Mouse (Mus musculus) stomach, postnatal 0 days (tissue): ENCODE data around the gene Olfr646. TPM values are rescaled to one million over a fixed set of nuclear protein-coding genes. Genes with fewer than 3 reads are reported as not detected.

Experiments
- ATAC-seq: fragments of 200-750 bp; cut with Nextera tagmentation; 2 replicates; pipeline ENCODE4 v1.8.0; 2017; ENCODE audit not compliant: low FRiP score, low TSS enrichment
- DNase-seq: peaks from one replicate; pipeline ENCODE4 v3.0.0-alpha.2; 2016; ENCODE audit warnings: low spot score
- H3K27ac ChIP-seq: fragments of 300-500 bp; sonication (generic); replicated peaks from 2 replicates; pipeline ENCODE4 v1.5.1; 2014; ENCODE audit warnings: mild to moderate bottlenecking, control low read depth
- H3K27me3 ChIP-seq: fragments of 300-500 bp; sonication (generic); 2 replicates; pipeline ENCODE4 v1.6.1; 2014; ENCODE audit warnings: low read length; ENCODE audit not compliant: control insufficient read depth, insufficient read depth
- H3K36me3 ChIP-seq: fragments of 300-500 bp; sonication (generic); 2 replicates; pipeline ENCODE4 v1.6.1; 2014; ENCODE audit warnings: low read length, mixed read lengths; ENCODE audit not compliant: control insufficient read depth, insufficient read depth
- H3K4me1 ChIP-seq: fragments of 300-500 bp; sonication (generic); replicated peaks from 2 replicates; pipeline ENCODE4 v1.6.1; 2014; ENCODE audit warnings: antibody characterized with exemption; ENCODE audit not compliant: control insufficient read depth, insufficient read depth
- H3K4me2 ChIP-seq: fragments of 300-500 bp; sonication (generic); replicated peaks from 2 replicates; pipeline ENCODE4 v1.6.1; 2014; ENCODE audit warnings: low read depth, mild to moderate bottlenecking, control low read depth, moderate library complexity
- H3K4me3 ChIP-seq: fragments of 300-500 bp; sonication (generic); 2 replicates; pipeline ENCODE4 v1.5.1; 2014; ENCODE audit warnings: low read depth, low read length, control low read depth
- H3K9ac ChIP-seq: fragments of 300-500 bp; sonication (generic); 2 replicates; pipeline ENCODE4 v1.6.1; 2014; ENCODE audit warnings: mild to moderate bottlenecking, low read length, control low read depth, mixed read lengths
- H3K9me3 ChIP-seq: fragments of 300-500 bp; sonication (generic); 2 replicates; pipeline ENCODE4 v1.6.1; 2016; ENCODE audit warnings: low read length; ENCODE audit not compliant: control insufficient read depth
- CTCF ChIP-seq: IDR thresholded peaks from 2 replicates; pipeline ENCODE4 v1.5.1; 2016; ENCODE audit warnings: antibody characterized with exemption, low read depth, mild to moderate bottlenecking, moderate library complexity
- EP300 ChIP-seq: optimal IDR thresholded peaks from 2 replicates; pipeline ENCODE3; 2016; ENCODE audit warnings: antibody characterized with exemption
- WGBS: fragments of 180-500 bp; shearing (Covaris S2); extraction: QIAGEN DNeasy Blood & Tissue Kit; methylation state at CpG from one replicate; pipeline ENCODE4 v1.1.7; 2014; 5-methylcytosine and 5-hydroxymethylcytosine counted together
- polyA plus RNA-seq: library from polyadenylated mRNA; unstranded; fragments of >200 nt; fragmentation: Nextera tagmentation; extraction: Ambion mirVana; gene quantifications from 2 replicates; pipeline ENCODE4 v1.2.1, GENCODE M21; 2015

The Olfr646 gene
- polyA plus RNA-seq: 0.11 TPM in 1 of 2 replicates, not detected in the other

DNA sequence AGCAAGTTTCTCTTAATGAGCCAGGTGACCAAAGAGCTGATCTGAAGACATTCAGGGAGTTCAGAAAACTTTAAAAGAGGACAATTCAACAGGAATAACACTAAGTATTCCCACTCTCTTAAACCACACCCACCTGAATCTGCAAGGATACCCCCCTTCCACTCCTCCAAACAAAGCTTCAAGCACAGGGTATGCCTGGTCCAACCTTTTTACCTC, at the start of gene Olfr646:
TSS of gene Olfr646 (plus strand) at position 117 of the 216 bp plus-strand sequence.
- H3K9me3 ChIP-seq: no peaks in the 10 kb centered on the region
- no peaks in the 10 kb centered on the region for H3K27me3 ChIP-seq
- no peak within 1 kb of the TSS for H3K4me2 ChIP-seq
- no peak for TF ChIP-seq CTCF
- TF ChIP-seq EP300: no peak
- H3K4me3 ChIP-seq: no peak within 1 kb of the TSS
- no peaks in the 10 kb centered on the region for H3K36me3 ChIP-seq
- DNase-seq (no peak), ATAC-seq (no peak)
- H3K4me1 ChIP-seq: no peaks in the 10 kb centered on the region
- no peak within 1 kb of the TSS for H3K27ac ChIP-seq
- no peak within 1 kb of the TSS for H3K9ac ChIP-seq

DNA sequence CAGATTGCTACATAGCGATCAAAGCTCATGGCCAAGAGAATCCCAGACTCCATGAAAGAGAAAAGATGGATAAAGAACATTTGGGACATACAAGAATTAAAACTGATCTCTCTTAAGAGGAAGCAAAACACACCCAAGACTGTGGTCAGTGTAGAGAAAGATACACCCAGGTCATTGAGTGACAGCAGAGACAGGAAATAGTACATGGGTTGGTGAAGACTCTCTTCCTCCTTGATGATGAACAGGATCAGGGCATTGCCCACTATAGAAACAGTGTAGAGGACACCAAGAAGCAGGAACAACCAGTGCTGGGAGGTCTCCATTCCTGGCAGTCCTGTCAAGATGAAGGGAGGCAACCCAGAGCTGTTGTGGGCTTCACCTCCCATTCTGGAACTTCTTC, 45.5 kb upstream of the Olfr646 start:
- ATAC-seq (no peak), DNase-seq (no peak)
- no peaks in the 10 kb centered on the region for H3K9me3 ChIP-seq
- no peak overlapping the region for H3K27ac ChIP-seq
- no peak overlapping the region for H3K9ac ChIP-seq
- H3K27me3 ChIP-seq: no peaks in the 10 kb centered on the region
- H3K36me3 ChIP-seq: no peaks in the 10 kb centered on the region
- 88% methylated on average over 1 of the region's 1 CpGs for WGBS
- H3K4me2 ChIP-seq: no peak overlapping the region
- no peak overlapping the region for H3K4me3 ChIP-seq
- no peaks in the 10 kb centered on the region for H3K4me1 ChIP-seq
- TF ChIP-seq CTCF: no peak
- no peak for TF ChIP-seq EP300

DNA sequence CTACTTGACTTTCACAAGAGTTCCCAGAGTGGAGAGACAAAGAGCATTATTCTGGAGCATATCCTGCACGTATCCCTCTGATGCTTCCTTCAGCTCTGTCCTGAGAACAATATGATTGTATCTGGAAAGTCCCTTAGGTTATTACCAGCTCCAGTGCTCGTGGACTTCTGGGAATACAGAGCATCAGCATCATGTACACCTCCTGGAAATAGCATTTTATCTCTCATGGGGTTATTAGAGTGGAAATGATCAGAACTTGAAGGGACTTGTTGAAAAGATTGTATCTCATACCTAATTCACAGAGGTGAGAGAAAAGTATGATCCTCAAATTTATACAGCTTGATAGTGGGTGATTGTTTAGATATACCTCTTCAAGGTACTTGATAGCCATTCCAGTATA, 43.3 kb upstream of the Olfr646 start, which contains the start of gene 4930516K23Rik:
TSS of gene 4930516K23Rik (minus strand) at position 101 of the 400 bp plus-strand sequence.
- 39% methylated on average over 2 of the region's 2 CpGs for WGBS
- no peaks in the 10 kb centered on the region for H3K9me3 ChIP-seq
- no peak for ATAC-seq

DNA sequence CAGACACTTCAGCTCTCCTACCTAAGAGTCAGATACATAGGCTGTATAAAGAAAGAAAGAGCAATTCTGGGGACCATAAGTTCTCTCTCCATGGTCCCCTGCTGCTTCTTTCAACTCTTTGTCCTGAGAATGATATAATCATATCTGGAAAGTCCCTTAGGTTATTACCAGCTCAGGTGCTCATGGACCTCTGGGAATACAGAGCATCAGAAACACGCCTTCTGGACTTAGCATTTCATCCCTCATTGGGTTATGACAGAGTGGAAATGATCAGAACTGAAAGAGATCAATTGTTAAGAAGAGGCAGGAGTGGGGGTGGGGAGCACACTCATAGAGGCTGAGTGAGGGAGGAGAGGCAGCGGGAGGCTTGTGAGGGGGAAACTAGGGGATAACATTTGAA, 32.9 kb upstream of the Olfr646 start, which contains the start of gene Olfr644:
TSS of gene Olfr644 (minus strand) at position 101 of the 400 bp plus-strand sequence.
- Histone ChIP-seq H3K27ac (no peak within 1 kb of the TSS), H3K4me3 (no peak within 1 kb of the TSS), H3K9ac (no peak within 1 kb of the TSS), H3K4me2 (no peak within 1 kb of the TSS), H3K9me3 (no peaks in the 10 kb centered on the region), H3K4me1 (no peaks in the 10 kb centered on the region), H3K36me3 (no peaks in the 10 kb centered on the region), H3K27me3 (no peaks in the 10 kb centered on the region)
- ATAC-seq: no peak
- WGBS: 60% methylated on average over 2 of the region's 2 CpGs
- TF ChIP-seq EP300: no peak
- no peak for TF ChIP-seq CTCF
- DNase-seq: no peak

More for the DNA sequence above, 43.3 kb upstream of the Olfr646 start, which contains the start of gene 4930516K23Rik:
- H3K9ac ChIP-seq: no peak within 1 kb of the TSS
- H3K4me2 ChIP-seq: no peak within 1 kb of the TSS
- TF ChIP-seq EP300 (no peak), CTCF (no peak)
- no peak for DNase-seq
- H3K36me3 ChIP-seq: no peaks in the 10 kb centered on the region
- H3K27me3 ChIP-seq: no peaks in the 10 kb centered on the region
- H3K27ac ChIP-seq: no peak within 1 kb of the TSS
- no peak within 1 kb of the TSS for H3K4me3 ChIP-seq
- no peaks in the 10 kb centered on the region for H3K4me1 ChIP-seq

- Histone ChIP-seq H3K4me3 (no peak within 1 kb of the TSS), H3K27ac (no peak within 1 kb of the TSS), H3K4me1 (no peaks in the 10 kb centered on the region), H3K9ac (no peak within 1 kb of the TSS), H3K4me2 (no peak within 1 kb of the TSS), H3K36me3 (no peaks in the 10 kb centered on the region), H3K27me3 (no peaks in the 10 kb centered on the region), H3K9me3 (no peaks in the 10 kb centered on the region)
- TF ChIP-seq CTCF (no peak), EP300 (no peak)
- no peak for DNase-seq
- WGBS: 58% methylated on average over 1 of the region's 1 CpGs
- no peak for ATAC-seq
Measured at GRCm38 (mm10) chr7:104085365-104085764, 19.3 kb upstream of the Olfr646 start, which contains the start of gene Olfr645. Gene Olfr645, minus strand, starts transcription at chr7:104085465.

- Histone ChIP-seq H3K4me3 (no peak overlapping the region), H3K4me2 (no peak overlapping the region), H3K36me3 (no peaks in the 10 kb centered on the region), H3K4me1 (no peaks in the 10 kb centered on the region), H3K9ac (no peak overlapping the region), H3K27ac (no peak overlapping the region), H3K27me3 (no peaks in the 10 kb centered on the region), H3K9me3 (no peaks in the 10 kb centered on the region)
- ATAC-seq (no peak), DNase-seq (no peak)
- TF ChIP-seq EP300 (no peak), CTCF (no peak)
- 51% methylated on average over 4 of the region's 4 CpGs for WGBS
Measured at GRCm38 (mm10) chr7:104103913-104104756, 538 bp upstream of the Olfr646 start.
